Mouse (Mus musculus) neutrophil, adult 5-6 weeks (primary cell): ENCODE measurements around the gene Sh3gl2. TPM values are rescaled to one million over a fixed set of nuclear protein-coding genes. Genes with fewer than 3 reads are reported as not detected.

ENCODE experiments used
- ATAC-seq: fragments of 151-379, 151-347 bp; 2 replicates; pipeline ENCODE4 v1.8.0; 2017; ENCODE audit warnings: mild to moderate bottlenecking, moderate TSS enrichment; ENCODE audit not compliant: insufficient number of reproducible peaks, poor library complexity, low FRiP score, severe bottlenecking; ENCODE audit errors: extremely low read depth
- total RNA-seq: library from RNA; stranded (forward); fragments of 200-1000 nt; gene quantifications from 2 replicates; pipeline ENCODE4 v1.2.3, GENCODE M21; 2017

The Sh3gl2 gene
- total RNA-seq, 1 experiment from 2014 or later = not detected

DNA sequence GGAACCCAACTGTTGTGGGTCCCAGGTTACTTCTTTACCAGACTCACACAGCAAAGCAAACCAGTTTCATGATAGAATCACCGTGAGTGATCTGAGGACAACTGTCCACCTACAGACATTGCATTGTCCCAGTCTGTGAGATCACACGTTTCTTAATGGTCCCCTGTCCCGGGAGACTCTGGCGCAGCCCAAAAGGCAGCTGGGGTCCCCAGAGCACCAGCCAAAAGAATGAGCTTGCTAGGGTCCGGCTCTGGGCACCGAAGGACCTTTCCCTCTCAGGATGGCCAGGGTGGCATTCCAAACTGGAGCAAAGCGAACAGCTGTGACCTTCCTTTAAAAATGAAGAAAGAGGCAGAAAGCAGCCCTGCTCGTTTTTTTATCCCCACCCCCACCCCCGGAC is 308.9 kb downstream of the Sh3gl2 start, which contains the start of gene Adamtsl1:
Gene Adamtsl1, plus strand, starts transcription at position 381 of the 400 bp plus-strand sequence.
- no peak for ATAC-seq

DNA sequence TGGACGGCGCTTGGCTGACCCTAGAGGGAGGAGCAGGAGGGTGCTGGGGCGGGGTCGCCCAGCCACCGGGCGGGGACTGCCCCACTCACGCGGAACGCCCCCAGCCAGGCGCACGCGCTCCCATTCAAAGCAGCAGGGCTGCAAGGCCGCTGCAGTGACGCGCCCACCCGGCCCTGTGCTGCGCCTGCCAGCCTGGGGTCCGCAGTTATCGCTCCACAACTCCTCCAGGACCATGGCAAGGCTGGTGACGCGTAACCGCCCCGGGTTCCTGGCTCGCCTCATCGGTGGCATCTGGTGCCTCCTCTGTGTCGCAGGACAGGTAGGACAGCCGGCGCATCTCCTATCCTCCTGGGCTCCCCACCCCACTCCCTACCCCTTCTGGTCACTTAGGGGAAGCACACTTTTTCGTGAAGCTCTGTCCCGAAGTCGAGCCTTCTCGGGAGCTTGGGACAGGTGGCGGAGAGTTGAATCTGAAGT is 309.3 kb downstream of the Sh3gl2 start:
- no peak for ATAC-seq

- ATAC-seq = no peak
These were observed 322.1 kb downstream of the Sh3gl2 start for GRCm38 (mm10) chr4:85526966-85527566.

DNA sequence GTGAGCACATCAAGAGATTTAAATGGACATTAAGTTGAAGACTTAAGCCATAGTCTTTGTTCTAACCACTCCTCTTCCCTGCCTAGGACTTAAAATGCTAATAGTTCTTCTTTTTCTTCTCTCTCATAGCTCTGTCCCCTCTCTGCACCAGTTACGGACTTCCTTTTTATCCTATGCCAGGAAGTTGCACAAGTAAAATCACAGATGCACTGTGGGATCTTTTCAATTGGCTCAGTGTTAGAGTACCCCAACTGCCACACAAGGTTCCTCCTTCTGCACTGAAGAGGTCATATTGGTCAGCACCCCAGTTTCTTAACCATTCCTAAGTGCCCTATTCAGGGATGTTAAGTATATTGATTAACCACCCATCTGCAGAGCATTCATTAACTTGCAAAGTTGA is 324.9 kb downstream of the Sh3gl2 start:
- ATAC-seq = no peak

DNA sequence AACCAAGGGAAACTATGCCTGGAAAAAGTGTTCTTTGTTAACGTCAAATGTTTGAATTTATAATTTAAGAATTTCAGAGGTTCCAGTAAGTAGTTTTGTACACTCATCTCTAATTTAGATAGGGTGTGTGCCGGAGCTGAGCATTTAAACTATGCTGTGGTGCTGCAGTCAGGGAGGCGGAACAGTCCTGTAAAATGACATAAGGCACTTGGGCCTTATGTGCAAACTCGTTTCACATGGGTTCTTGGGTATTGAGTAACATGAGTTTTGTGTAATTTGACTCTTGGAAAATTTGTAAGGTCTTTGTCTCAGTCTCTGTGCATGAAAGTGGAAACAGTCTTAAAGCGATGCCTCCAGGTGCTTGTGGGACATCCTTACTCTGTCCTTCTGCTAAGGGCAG is 334.8 kb downstream of the Sh3gl2 start:
- ATAC-seq = no peak

- ATAC-seq = no peak
These were observed 338.3 kb downstream of the Sh3gl2 start for GRCm38 (mm10) chr4:85543221-85543620.

DNA sequence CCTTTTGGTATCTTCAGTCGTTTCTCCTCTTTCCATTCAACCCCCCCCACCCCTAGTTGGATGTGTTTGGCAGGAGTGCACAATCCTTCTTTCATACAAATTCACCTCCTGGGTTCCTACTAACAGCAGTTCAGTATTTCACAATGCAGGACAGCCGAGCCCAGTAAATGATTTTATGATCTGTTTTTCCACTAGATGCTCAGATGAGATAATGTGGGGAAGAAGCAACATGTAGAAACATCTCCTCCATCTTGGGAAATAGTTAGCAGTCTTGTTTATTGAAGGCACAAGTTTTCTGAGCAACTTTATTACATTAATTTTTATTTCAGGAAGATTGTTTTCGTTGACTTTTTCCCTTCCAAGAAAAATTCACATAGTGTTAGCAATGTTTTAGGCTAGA is 349.8 kb downstream of the Sh3gl2 start:
- ATAC-seq = no peak

GRCm38 (mm10) chr4:85559753-85560152 is 354.8 kb downstream of the Sh3gl2 start:
- no peak for ATAC-seq

DNA sequence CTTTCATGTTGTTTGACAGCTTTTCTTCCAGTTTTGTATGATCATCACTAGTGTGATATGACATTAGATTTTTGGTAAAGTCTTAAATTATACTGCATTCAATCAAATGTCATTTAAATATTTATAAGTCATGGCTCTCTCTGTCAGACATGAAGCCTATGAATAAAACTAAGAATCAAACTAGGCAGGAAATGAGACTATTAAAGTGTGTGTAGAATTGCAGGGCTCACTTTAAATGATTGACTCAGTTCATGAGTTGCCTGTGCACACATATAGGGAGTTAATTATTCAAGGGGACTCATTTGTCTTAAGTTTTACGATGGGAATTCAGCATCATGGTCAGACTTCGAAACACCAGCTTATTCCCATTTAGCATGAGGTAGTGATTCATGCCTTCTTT is 380.5 kb downstream of the Sh3gl2 start:
- ATAC-seq = no peak

DNA sequence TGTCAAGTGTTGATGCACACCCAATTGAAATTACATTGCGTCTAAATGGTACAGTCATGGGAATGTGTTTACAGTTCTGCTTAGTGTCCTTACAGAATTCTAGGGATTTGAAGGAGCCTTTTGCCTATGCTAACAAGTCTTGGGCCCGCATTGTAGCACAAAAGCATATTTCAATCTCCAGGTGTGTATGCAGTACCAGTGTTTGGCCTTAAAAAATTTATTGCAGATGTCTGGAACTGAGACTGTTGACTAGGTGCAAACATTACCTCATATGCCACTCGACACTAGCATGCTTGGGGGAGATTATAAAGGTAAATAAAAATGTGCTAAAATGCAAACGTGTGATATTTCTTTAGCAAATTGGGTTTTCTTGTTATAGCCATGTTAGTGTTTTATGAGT is 384.0 kb downstream of the Sh3gl2 start:
- ATAC-seq = no peak

DNA sequence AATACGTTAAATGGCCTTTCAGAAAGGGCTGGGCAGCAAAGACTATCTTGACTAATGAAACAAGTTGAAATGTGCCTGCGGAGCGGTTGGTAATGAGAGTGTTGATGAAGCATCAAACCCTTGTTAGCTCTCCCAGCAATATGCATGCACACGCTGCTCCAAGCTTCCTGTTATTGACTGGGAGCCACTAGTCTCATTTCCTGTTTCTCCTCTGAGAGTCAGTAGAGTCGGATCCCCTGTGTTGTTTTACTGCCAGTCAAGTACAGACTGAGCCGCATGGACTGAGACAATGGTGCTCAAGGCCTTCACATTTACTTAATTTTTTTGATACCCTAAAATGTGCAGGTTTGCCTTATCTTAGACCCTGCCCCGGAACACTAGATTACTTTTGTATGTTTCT is 386.1 kb downstream of the Sh3gl2 start:
- no peak for ATAC-seq

DNA sequence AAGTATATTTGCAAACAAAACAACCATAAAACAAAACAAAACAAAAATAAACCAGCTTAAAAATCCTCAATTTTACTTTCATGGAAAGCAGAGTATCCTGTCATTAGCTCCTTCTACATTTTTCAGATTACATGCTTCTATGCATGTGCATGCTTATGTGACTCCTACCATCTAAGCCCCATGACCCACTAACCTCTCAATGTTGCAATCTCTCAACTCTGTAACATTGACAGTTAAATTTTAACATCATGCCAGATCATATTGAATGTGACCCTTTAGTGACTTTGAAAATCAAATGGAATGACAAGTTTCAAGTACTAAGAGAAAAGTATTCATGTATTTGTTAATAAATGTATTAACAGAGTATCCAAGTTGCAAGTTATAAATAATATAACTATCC is 389.2 kb downstream of the Sh3gl2 start:
- ATAC-seq = no peak

DNA sequence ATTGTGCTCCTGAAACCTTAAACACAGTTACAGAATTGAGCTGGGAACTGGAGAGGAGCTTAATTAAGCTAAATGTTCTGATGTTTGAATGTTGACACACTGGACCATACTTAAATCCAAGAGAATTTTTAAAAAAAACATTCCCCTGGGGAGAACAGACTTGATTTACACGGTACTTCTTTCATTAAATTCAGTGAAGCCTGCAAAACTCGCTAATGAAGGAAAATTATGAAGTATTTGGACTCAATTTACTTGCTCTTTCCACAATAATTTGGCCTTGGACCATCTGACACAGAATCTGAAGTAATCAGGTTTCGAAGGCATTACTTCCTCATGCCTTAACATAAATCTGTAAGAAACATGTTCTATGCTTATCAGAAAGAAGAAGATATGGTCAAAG is 408.4 kb downstream of the Sh3gl2 start:
- no peak for ATAC-seq

GRCm38 (mm10) chr4:85618746-85619145 is 413.8 kb downstream of the Sh3gl2 start:
- no peak for ATAC-seq

DNA sequence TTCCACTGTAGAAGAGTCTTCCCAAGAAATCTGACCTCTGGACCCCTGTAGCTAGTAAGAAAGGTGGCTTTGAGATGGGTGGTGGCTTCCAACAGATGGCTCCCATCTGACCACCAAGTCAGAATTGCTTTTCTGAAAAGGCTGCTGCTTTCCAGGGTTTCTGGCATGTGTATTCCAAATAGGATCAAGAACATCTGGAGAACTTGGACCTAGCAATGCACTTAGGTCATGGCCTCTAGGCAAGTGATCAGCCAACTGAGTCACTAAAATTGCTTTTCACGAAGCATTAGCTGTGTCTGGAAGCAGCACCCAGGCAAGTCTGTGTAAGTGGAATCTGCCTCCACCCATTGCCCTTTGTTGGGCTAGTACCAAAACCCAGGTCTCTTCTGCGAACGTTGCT is 414.3 kb downstream of the Sh3gl2 start:
- no peak for ATAC-seq

DNA sequence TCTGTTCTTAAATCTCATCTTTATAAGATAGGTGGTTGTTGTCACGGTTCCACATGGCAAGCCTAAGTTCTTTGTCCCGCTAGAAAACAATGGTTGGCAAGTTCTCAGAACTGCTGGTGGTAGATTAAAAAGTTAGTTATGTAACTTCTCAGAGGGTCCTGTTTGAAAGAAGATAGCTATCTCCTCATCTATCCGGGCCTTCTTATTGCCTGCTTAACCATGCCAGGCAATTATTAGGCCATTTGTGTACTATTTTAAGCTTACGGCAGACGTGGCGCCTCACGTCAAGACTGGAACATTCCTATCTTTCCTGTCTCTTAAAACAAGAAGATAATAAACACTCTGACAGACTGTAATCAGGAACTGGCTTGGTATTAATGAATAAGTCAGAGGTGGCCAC is 424.5 kb downstream of the Sh3gl2 start:
- ATAC-seq = no peak

DNA sequence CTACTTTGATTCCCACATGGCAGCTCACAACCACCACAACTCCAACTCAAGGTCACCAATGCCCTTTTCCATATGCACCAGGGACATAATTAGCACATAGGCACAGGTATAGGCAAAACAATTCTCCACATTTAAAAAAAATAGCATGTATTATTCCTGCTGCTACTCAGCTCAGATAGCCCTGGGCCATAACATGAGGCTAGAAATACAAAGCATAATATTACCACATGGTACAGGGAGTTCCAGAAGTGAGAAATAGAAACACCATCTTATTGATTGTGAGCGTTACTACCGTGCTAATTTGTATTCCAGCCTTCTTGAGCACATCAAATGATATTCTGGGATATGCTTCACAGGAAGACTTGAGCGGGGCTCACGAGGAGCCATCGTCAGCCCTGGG is 464.3 kb downstream of the Sh3gl2 start:
- ATAC-seq = no peak

GRCm38 (mm10) chr4:85669735-85670134 is 464.8 kb downstream of the Sh3gl2 start:
- no peak for ATAC-seq

DNA sequence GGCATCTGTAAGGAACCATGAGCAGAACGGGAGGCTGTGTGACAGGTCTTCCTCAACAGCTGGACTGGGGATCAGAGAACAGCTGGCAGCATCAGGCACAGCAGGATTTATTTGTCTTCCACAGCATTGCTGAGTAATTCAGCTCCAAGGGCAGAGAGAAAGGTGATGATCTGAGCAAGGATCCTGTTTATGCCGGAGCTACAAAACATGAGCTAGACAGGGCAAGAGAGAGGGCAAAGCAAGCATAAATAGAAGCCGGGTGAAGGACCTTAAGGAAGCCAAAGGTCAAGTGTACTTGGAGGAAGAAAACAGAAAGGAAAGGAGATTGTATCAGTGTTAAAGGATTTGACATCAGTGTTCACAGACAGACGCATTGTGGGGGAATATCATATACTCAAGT is 467.4 kb downstream of the Sh3gl2 start:
- no peak for ATAC-seq

DNA sequence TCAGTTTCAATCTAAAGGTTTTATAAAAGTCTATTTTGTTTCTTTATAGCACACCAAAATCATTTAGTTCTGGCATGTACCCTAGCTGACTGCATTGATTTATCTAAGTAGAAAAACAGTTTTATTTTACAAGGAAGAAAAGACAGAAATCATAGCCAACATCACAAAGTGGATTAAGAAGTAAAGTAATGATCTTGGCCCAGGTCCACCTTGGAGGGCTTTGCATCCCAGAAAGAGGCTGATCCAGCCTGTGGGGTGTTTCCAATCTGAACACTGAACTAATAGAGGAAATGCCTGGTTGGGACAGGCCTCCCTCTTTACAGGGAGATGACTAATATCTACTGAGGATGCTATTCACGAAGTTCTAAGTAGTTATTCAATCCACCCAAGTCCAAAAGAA is 472.7 kb downstream of the Sh3gl2 start:
- ATAC-seq = no peak

DNA sequence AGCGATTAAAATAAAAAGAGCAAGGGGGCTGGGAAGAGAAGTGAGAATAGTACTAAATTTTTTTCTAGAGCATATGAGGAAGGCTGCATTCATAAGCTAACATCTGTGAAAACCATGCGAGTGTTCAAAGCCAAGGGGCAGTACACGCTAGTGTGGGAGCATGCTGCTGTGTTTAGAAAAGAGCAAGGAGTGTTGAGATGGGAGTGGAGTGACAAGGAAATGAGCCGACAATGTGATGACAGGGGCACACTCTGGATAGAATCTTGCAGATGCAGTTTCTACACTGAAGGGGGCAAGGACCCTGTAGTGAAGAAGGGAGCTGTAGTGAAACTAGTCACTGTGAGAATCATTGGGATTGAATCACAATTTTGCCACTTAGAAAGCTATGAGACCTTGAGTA is 481.2 kb downstream of the Sh3gl2 start:
- ATAC-seq = no peak
